Mouse (Mus musculus): Measurements from ENCODE around the gene Msi2.

DNA sequence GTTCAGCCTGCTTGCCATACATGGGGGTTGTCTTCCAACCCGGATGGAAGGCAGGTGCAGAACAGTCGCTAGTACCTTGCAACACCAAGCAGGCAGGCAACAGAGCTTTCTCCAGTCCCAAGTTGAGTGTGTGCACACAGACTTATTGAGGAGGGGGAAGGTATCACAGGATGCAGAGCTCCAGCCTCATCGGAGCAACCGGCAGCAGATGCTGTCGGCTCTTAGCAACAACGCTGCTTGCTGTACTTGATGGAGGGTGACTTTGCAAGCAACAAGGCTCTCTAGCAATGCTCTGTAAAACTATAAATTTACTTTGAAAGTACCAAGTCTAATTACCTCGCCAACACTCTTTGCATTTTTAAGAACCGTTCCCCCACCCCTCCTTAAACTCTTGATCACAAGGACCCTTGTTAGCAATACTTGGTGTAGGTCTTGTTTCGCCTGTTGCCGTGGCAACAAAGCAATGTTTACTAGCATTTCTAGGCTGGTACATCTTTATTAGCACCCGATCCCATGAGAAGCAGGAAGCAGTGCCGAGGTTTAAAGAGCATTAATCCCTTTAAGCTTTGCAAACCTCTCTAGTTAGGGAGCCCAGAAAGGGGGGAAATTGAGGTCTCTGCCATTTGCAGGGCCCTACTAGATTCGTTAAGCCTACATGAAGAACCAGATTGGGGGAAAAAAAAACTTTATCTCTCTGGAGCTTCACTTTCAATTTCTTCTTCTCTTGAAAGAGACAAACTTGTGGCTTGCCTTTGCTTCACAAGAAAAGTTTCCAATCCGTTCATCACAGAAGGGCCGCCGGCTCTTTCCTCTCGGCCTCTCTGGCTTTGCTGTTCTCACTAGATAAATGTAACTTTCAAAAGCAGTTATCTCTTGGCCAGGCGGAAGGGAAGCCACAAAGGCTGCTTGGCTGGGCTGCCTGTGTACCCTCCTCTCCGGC lies 263.2 kb downstream of the Msi2 start:
- no peak for TF ChIP-seq POLR2A (IDR thresholded peaks at IDR 0.05; ENCODE audit: control insufficient read depth, low read depth, low read length)
- TF ChIP-seq CTCF (IDR thresholded peaks at IDR 0.05; ENCODE audit: control insufficient read depth, insufficient read depth, insufficient replicate concordance, low read depth, low read length), result no peak
